Mouse (Mus musculus): ENCODE data around the gene Ptpa. TPM values are rescaled to one million over a fixed set of nuclear protein-coding genes. Genes with fewer than 3 reads are reported as not detected.

The Ptpa gene
- 88.0 and 93.3 TPM in 2 replicates for polyA plus RNA-seq (2015; fragmentation: Nextera tagmentation; extraction: Ambion mirVana)

- TF ChIP-seq EP300 (IDR thresholded peaks at IDR 0.05) (no peak), CTCF (IDR thresholded peaks at IDR 0.05) (no peak)
- Histone ChIP-seq H3K4me1 (ENCODE audit: insufficient read depth, low read depth, low read length) (peaks cover 14% of the 10 kb centered on the region; the same call in 1 of the 2 replicates), H3K9ac (replicated peaks; ENCODE audit: low read depth) (peak within 1 kb of the TSS; percentile 77), H3K27ac (ENCODE audit: low read length) (peak within 1 kb of the TSS; percentile 72), H3K36me3 (ENCODE audit: insufficient read depth, low read length) (peaks cover 2% of the 10 kb centered on the region; the same call in 1 of the 2 replicates), H3K27me3 (replicated peaks; ENCODE audit: insufficient read depth, low read length) (no peaks in the 10 kb centered on the region), H3K4me2 (replicated peaks; ENCODE audit: low read depth, low read length) (peak within 1 kb of the TSS; percentile 86), H3K9me3 (ENCODE audit: low read length) (no peaks in the 10 kb centered on the region), H3K4me3 (ENCODE audit: low read depth, low read length) (peak within 1 kb of the TSS; percentile 67)
- 0% methylated on average over 60 of the region's 67 CpGs for WGBS
- ATAC-seq (peak; percentile 92), DNase-seq (ENCODE audit: low spot score) (peak; percentile 95)
Measured at GRCm38 (mm10) chr2:30415936-30416648, at the start of gene Ptpa. Ptpa (plus strand) TSS chr2:30416039.

- H3K4me3 ChIP-seq (ENCODE audit: low read depth, low read length), result no peak overlapping the region
- H3K4me1 ChIP-seq (ENCODE audit: insufficient read depth, low read depth, low read length), result peaks cover 11% of the 10 kb centered on the region; the same call in 1 of the 2 replicates
- H3K27ac ChIP-seq (ENCODE audit: low read length), result peak overlapping the region; percentile 47; the same call in 1 of the 2 replicates
- H3K9me3 ChIP-seq (ENCODE audit: low read length), result no peaks in the 10 kb centered on the region
- H3K36me3 ChIP-seq (ENCODE audit: insufficient read depth, low read length), result peaks cover 17% of the 10 kb centered on the region; the same call in 1 of the 2 replicates
- no peaks in the 10 kb centered on the region for H3K27me3 ChIP-seq (replicated peaks; ENCODE audit: insufficient read depth, low read length)
- ATAC-seq (no peak), DNase-seq (ENCODE audit: low spot score) (peak; percentile 50)
- no peak overlapping the region for H3K9ac ChIP-seq (replicated peaks; ENCODE audit: low read depth)
- TF ChIP-seq EP300 (IDR thresholded peaks at IDR 0.05), result no peak
- TF ChIP-seq CTCF (IDR thresholded peaks at IDR 0.05), result peak; percentile 38; the same call in 1 of the 2 replicates
- 50% methylated on average over 5 of the region's 5 CpGs for WGBS
- no peak overlapping the region for H3K4me2 ChIP-seq (replicated peaks; ENCODE audit: low read depth, low read length)
Measured at GRCm38 (mm10) chr2:30366203-30366602, 49.6 kb upstream of the Ptpa start.

GRCm38 (mm10) chr2:30371544-30371943, 44.3 kb upstream of the Ptpa start:
- 71% methylated on average over 8 of the region's 8 CpGs for WGBS
- Histone ChIP-seq H3K4me1 (ENCODE audit: insufficient read depth, low read depth, low read length) (no peaks in the 10 kb centered on the region), H3K4me3 (ENCODE audit: low read depth, low read length) (no peak overlapping the region), H3K27me3 (replicated peaks; ENCODE audit: insufficient read depth, low read length) (no peaks in the 10 kb centered on the region), H3K27ac (ENCODE audit: low read length) (no peak overlapping the region), H3K9ac (replicated peaks; ENCODE audit: low read depth) (no peak overlapping the region), H3K4me2 (replicated peaks; ENCODE audit: low read depth, low read length) (no peak overlapping the region), H3K36me3 (ENCODE audit: insufficient read depth, low read length) (peaks cover 31% of the 10 kb centered on the region; the same call in 1 of the 2 replicates), H3K9me3 (ENCODE audit: low read length) (no peaks in the 10 kb centered on the region)
- TF ChIP-seq EP300 (IDR thresholded peaks at IDR 0.05) (no peak), CTCF (IDR thresholded peaks at IDR 0.05) (no peak)
- DNase-seq (ENCODE audit: low spot score) (peak; percentile 70), ATAC-seq (peak; percentile 86)

- H3K9me3 ChIP-seq (ENCODE audit: low read length), result no peaks in the 10 kb centered on the region
- WGBS, result 95% methylated on average over 5 of the region's 5 CpGs
- H3K27me3 ChIP-seq (replicated peaks; ENCODE audit: insufficient read depth, low read length), result no peaks in the 10 kb centered on the region
- ATAC-seq, result no peak
- no peak overlapping the region for H3K9ac ChIP-seq (replicated peaks; ENCODE audit: low read depth)
- no peaks in the 10 kb centered on the region for H3K4me1 ChIP-seq (ENCODE audit: insufficient read depth, low read depth, low read length)
- no peak overlapping the region for H3K4me2 ChIP-seq (replicated peaks; ENCODE audit: low read depth, low read length)
- no peak for TF ChIP-seq EP300 (IDR thresholded peaks at IDR 0.05)
- no peak for DNase-seq (ENCODE audit: low spot score)
- no peak overlapping the region for H3K27ac ChIP-seq (ENCODE audit: low read length)
- no peak overlapping the region for H3K4me3 ChIP-seq (ENCODE audit: low read depth, low read length)
- H3K36me3 ChIP-seq (ENCODE audit: insufficient read depth, low read length), result peaks cover 31% of the 10 kb centered on the region; the same call in 1 of the 2 replicates
Measured at GRCm38 (mm10) chr2:30372726-30373125, 43.1 kb upstream of the Ptpa start.

GRCm38 (mm10) chr2:30375893-30376292, 39.9 kb upstream of the Ptpa start:
- no peak overlapping the region for H3K9ac ChIP-seq (replicated peaks; ENCODE audit: low read depth)

GRCm38 (mm10) chr2:30377721-30378120, 38.1 kb upstream of the Ptpa start:
- Histone ChIP-seq H3K36me3 (ENCODE audit: insufficient read depth, low read length) (peaks cover 20% of the 10 kb centered on the region), H3K9me3 (ENCODE audit: low read length) (no peaks in the 10 kb centered on the region), H3K4me3 (ENCODE audit: low read depth, low read length) (no peak overlapping the region), H3K9ac (replicated peaks; ENCODE audit: low read depth) (no peak overlapping the region), H3K4me2 (replicated peaks; ENCODE audit: low read depth, low read length) (no peak overlapping the region), H3K27me3 (replicated peaks; ENCODE audit: insufficient read depth, low read length) (no peaks in the 10 kb centered on the region), H3K27ac (ENCODE audit: low read length) (no peak overlapping the region), H3K4me1 (ENCODE audit: insufficient read depth, low read depth, low read length) (no peaks in the 10 kb centered on the region)
- ATAC-seq, result no peak
- TF ChIP-seq CTCF (IDR thresholded peaks at IDR 0.05) (no peak), EP300 (IDR thresholded peaks at IDR 0.05) (no peak)
- 87% methylated on average over 5 of the region's 5 CpGs for WGBS
- no peak for DNase-seq (ENCODE audit: low spot score)

More at GRCm38 (mm10) chr2:30375893-30376292, 39.9 kb upstream of the Ptpa start:
- no peak for TF ChIP-seq EP300 (IDR thresholded peaks at IDR 0.05)
- no peak for TF ChIP-seq CTCF (IDR thresholded peaks at IDR 0.05)
- H3K27me3 ChIP-seq (replicated peaks; ENCODE audit: insufficient read depth, low read length), result no peaks in the 10 kb centered on the region
- no peaks in the 10 kb centered on the region for H3K4me1 ChIP-seq (ENCODE audit: insufficient read depth, low read depth, low read length)
- H3K4me3 ChIP-seq (ENCODE audit: low read depth, low read length), result no peak overlapping the region
- ATAC-seq, result no peak
- no peak overlapping the region for H3K27ac ChIP-seq (ENCODE audit: low read length)
- H3K36me3 ChIP-seq (ENCODE audit: insufficient read depth, low read length), result peaks cover 20% of the 10 kb centered on the region; the same call in 1 of the 2 replicates
- 90% methylated on average over 10 of the region's 10 CpGs for WGBS
- no peak for DNase-seq (ENCODE audit: low spot score)
- H3K4me2 ChIP-seq (replicated peaks; ENCODE audit: low read depth, low read length), result no peak overlapping the region
- H3K9me3 ChIP-seq (ENCODE audit: low read length), result no peaks in the 10 kb centered on the region

All from lung, postnatal 0 days (tissue).